Mouse (Mus musculus) R1 (cell line): ENCODE data around the gene Rbm4.

Experiments
- DNase-seq: peaks from one replicate; pipeline ENCODE4 v3.0.0-alpha.2; 2018; ENCODE audit warnings: low read depth, low spot score

Rbm4 gene

DNA sequence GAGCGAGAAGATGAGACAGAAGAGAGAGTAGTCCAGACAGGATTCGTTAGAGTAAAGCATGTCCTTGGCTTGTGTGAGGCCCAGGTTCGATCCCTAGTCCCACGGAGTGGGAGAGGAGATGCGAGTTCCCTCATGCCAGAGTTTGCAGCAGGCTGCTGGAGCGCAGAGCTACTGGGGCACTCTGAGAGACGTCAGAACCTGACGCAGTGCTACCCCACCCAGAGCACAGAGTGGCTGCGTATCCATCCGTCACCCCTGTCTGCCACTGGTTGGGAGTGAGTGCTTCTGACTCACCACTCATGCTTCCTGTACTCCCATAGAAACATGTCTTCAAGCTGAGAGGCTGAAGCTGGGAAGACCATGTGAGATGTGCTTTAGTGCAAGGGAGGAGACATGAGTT is 52.2 kb downstream of the Rbm4 start:
- no peak for DNase-seq

DNA sequence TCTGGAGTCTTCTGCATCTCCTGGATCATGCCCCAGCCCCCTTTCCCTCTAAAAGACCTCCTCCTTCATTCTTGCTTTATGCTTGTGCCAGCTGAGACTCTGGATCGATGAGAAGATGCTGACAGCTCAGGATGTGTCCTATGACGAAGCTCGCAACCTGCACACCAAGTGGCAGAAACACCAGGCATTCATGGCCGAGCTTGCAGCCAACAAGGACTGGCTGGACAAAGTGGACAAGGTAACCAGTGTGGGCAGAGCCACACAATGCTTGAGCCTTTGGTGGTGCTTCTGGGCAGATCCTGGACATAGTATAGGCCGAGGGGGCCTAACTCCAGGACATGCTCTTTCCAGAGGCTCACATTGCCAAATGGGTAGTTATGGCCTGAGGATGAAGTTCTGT is 53.9 kb downstream of the Rbm4 start:
- no peak for DNase-seq

DNA sequence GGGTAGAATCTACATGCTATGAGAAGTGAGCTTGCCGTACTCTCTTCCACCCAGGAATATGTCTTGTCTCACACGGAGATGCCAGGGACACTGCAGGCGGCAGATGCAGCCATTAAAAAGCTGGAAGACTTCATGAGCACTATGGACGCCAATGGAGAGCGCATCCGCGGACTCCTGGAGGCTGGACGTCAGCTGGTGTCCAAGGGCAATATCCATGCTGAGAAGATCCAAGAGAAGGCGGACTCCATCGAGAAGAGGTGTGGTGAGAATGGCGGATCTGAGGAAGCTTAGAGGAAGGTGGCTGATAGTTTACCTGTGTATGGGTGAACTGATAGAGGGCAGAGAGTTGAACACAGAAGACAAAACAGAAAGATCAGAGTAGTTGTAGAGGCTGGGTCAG is 54.6 kb downstream of the Rbm4 start:
- DNase-seq, result no peak

DNA sequence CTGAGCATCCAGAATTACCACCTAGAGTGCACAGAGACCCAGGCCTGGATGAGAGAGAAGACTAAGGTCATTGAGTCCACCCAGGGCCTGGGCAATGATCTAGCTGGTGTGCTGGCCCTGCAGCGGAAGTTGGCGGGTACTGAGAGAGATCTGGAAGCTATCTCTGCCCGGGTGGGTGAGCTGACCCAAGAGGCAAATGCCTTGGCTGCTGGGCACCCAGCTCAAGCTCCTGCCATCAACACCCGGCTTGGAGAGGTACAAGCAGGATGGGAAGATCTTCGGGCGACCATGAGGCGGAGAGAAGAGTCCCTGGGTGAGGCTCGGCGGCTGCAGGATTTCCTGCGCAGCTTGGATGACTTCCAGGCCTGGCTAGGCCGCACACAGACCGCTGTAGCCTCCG is 55.8 kb downstream of the Rbm4 start:
- DNase-seq, result no peak
